Mouse (Mus musculus): Measurements from ENCODE around the gene Tet2. TPM values are rescaled to one million over a fixed set of nuclear protein-coding genes. Genes with fewer than 3 reads are reported as not detected.
"Not testable (repeated sequence)": the region's sequence is repeated elsewhere in the genome, so short reads cannot be mapped to it uniquely, and the experiment has no call there.

Gene Tet2
- polyA plus RNA-seq (2014; fragmentation: Nextera tagmentation; extraction: Ambion mirVana), result 27.6 and 28.4 TPM in 2 replicates

GRCm38 (mm10) chr3:133544551-133545303 lies at the start of gene Tet2:
Gene Tet2, minus strand, starts transcription at chr3:133545139.
- Histone ChIP-seq H3K9me3 (ENCODE audit: control insufficient read depth, low read depth, low read length) (no peaks in the 10 kb centered on the region), H3K36me3 (ENCODE audit: control insufficient read depth, insufficient read depth, low read length) (no peaks in the 10 kb centered on the region), H3K27ac (ENCODE audit: low read length) (peak within 1 kb of the TSS; percentile 98), H3K4me3 (ENCODE audit: low read depth, low read length) (peak within 1 kb of the TSS; percentile 71), H3K27me3 (ENCODE audit: control insufficient read depth, insufficient read depth, low read length) (no peaks in the 10 kb centered on the region), H3K4me2 (replicated peaks; ENCODE audit: low read depth, low read length) (peak within 1 kb of the TSS; percentile 67), H3K4me1 (ENCODE audit: control insufficient read depth, insufficient read depth, low read length) (peaks cover 2% of the 10 kb centered on the region; the same call in 1 of the 2 replicates), H3K9ac (replicated peaks; ENCODE audit: low read depth, low read length) (peak within 1 kb of the TSS; percentile 82)
- WGBS, result under 1% methylated on average over 51 of the region's 73 CpGs
- peak; percentile 81 for ATAC-seq (ENCODE audit: insufficient number of reproducible peaks, insufficient read depth, low FRiP score, low read depth)

- H3K36me3 ChIP-seq (ENCODE audit: control insufficient read depth, insufficient read depth, low read length); H3K27ac ChIP-seq (ENCODE audit: low read length): not testable (repeated sequence)
- 89% methylated on average over 2 of the region's 2 CpGs for WGBS
These were observed 48.1 kb upstream of the Tet2 start for GRCm38 (mm10) chr3:133592995-133593394.

GRCm38 (mm10) chr3:133590506-133591152 lies 45.7 kb upstream of the Tet2 start:
- H3K4me2 ChIP-seq (replicated peaks; ENCODE audit: low read depth, low read length), result no peak overlapping the region
- no peak overlapping the region for H3K4me3 ChIP-seq (ENCODE audit: low read depth, low read length)
- no peaks in the 10 kb centered on the region for H3K9me3 ChIP-seq (ENCODE audit: control insufficient read depth, low read depth, low read length)
- H3K9ac ChIP-seq (replicated peaks; ENCODE audit: low read depth, low read length), result no peak overlapping the region
- no peak for ATAC-seq (ENCODE audit: insufficient number of reproducible peaks, insufficient read depth, low FRiP score, low read depth)
- WGBS, result 83% methylated on average over 7 of the region's 7 CpGs
- no peaks in the 10 kb centered on the region for H3K27me3 ChIP-seq (ENCODE audit: control insufficient read depth, insufficient read depth, low read length)
- no peaks in the 10 kb centered on the region for H3K36me3 ChIP-seq (ENCODE audit: control insufficient read depth, insufficient read depth, low read length)
- no peak overlapping the region for H3K27ac ChIP-seq (ENCODE audit: low read length)
- H3K4me1 ChIP-seq (ENCODE audit: control insufficient read depth, insufficient read depth, low read length), result no peaks in the 10 kb centered on the region

More at GRCm38 (mm10) chr3:133592995-133593394, 48.1 kb upstream of the Tet2 start:
- not testable (repeated sequence) for H3K4me1 ChIP-seq (ENCODE audit: control insufficient read depth, insufficient read depth, low read length); H3K9me3 ChIP-seq (ENCODE audit: control insufficient read depth, low read depth, low read length); H3K4me2 ChIP-seq (replicated peaks; ENCODE audit: low read depth, low read length); H3K27me3 ChIP-seq (ENCODE audit: control insufficient read depth, insufficient read depth, low read length); ATAC-seq (ENCODE audit: insufficient number of reproducible peaks, insufficient read depth, low FRiP score, low read depth); H3K9ac ChIP-seq (replicated peaks; ENCODE audit: low read depth, low read length); H3K4me3 ChIP-seq (ENCODE audit: low read depth, low read length)

GRCm38 (mm10) chr3:133585010-133585409 lies 40.1 kb upstream of the Tet2 start:
- Histone ChIP-seq H3K9me3 (ENCODE audit: control insufficient read depth, low read depth, low read length) (no peaks in the 10 kb centered on the region), H3K4me2 (replicated peaks; ENCODE audit: low read depth, low read length) (no peak overlapping the region), H3K27me3 (ENCODE audit: control insufficient read depth, insufficient read depth, low read length) (no peaks in the 10 kb centered on the region), H3K4me3 (ENCODE audit: low read depth, low read length) (no peak overlapping the region), H3K4me1 (ENCODE audit: control insufficient read depth, insufficient read depth, low read length) (no peaks in the 10 kb centered on the region), H3K27ac (ENCODE audit: low read length) (no peak overlapping the region), H3K36me3 (ENCODE audit: control insufficient read depth, insufficient read depth, low read length) (no peaks in the 10 kb centered on the region), H3K9ac (replicated peaks; ENCODE audit: low read depth, low read length) (no peak overlapping the region)
- 79% methylated on average over 2 of the region's 2 CpGs for WGBS
- ATAC-seq (ENCODE audit: insufficient number of reproducible peaks, insufficient read depth, low FRiP score, low read depth), result no peak

GRCm38 (mm10) chr3:133583411-133584025 lies 38.6 kb upstream of the Tet2 start:
- no peaks in the 10 kb centered on the region for H3K4me1 ChIP-seq (ENCODE audit: control insufficient read depth, insufficient read depth, low read length)
- H3K9ac ChIP-seq (replicated peaks; ENCODE audit: low read depth, low read length), result no peak overlapping the region
- no peak overlapping the region for H3K27ac ChIP-seq (ENCODE audit: low read length)
- no peaks in the 10 kb centered on the region for H3K27me3 ChIP-seq (ENCODE audit: control insufficient read depth, insufficient read depth, low read length)
- 85% methylated on average over 9 of the region's 9 CpGs for WGBS
- no peak overlapping the region for H3K4me2 ChIP-seq (replicated peaks; ENCODE audit: low read depth, low read length)
- ATAC-seq (ENCODE audit: insufficient number of reproducible peaks, insufficient read depth, low FRiP score, low read depth), result no peak
- H3K9me3 ChIP-seq (ENCODE audit: control insufficient read depth, low read depth, low read length), result no peaks in the 10 kb centered on the region
- no peaks in the 10 kb centered on the region for H3K36me3 ChIP-seq (ENCODE audit: control insufficient read depth, insufficient read depth, low read length)
- H3K4me3 ChIP-seq (ENCODE audit: low read depth, low read length), result no peak overlapping the region

GRCm38 (mm10) chr3:133582969-133583368 lies 38.0 kb upstream of the Tet2 start:
- 72% methylated on average over 4 of the region's 4 CpGs for WGBS
- H3K4me1 ChIP-seq (ENCODE audit: control insufficient read depth, insufficient read depth, low read length), result no peaks in the 10 kb centered on the region
- no peak for ATAC-seq (ENCODE audit: insufficient number of reproducible peaks, insufficient read depth, low FRiP score, low read depth)
- H3K4me2 ChIP-seq (replicated peaks; ENCODE audit: low read depth, low read length), result no peak overlapping the region
- no peaks in the 10 kb centered on the region for H3K27me3 ChIP-seq (ENCODE audit: control insufficient read depth, insufficient read depth, low read length)
- H3K9me3 ChIP-seq (ENCODE audit: control insufficient read depth, low read depth, low read length), result no peaks in the 10 kb centered on the region
- H3K36me3 ChIP-seq (ENCODE audit: control insufficient read depth, insufficient read depth, low read length), result no peaks in the 10 kb centered on the region
- no peak overlapping the region for H3K27ac ChIP-seq (ENCODE audit: low read length)
- H3K4me3 ChIP-seq (ENCODE audit: low read depth, low read length), result no peak overlapping the region
- no peak overlapping the region for H3K9ac ChIP-seq (replicated peaks; ENCODE audit: low read depth, low read length)

- no peak for ATAC-seq (ENCODE audit: insufficient number of reproducible peaks, insufficient read depth, low FRiP score, low read depth)
- H3K9ac ChIP-seq (replicated peaks; ENCODE audit: low read depth, low read length), result no peak overlapping the region
- H3K27ac ChIP-seq (ENCODE audit: low read length), result no peak overlapping the region
- no peaks in the 10 kb centered on the region for H3K4me1 ChIP-seq (ENCODE audit: control insufficient read depth, insufficient read depth, low read length)
- WGBS, result 78% methylated on average over 5 of the region's 5 CpGs
- H3K36me3 ChIP-seq (ENCODE audit: control insufficient read depth, insufficient read depth, low read length), result no peaks in the 10 kb centered on the region
- no peak overlapping the region for H3K4me3 ChIP-seq (ENCODE audit: low read depth, low read length)
- H3K4me2 ChIP-seq (replicated peaks; ENCODE audit: low read depth, low read length), result no peak overlapping the region
- no peaks in the 10 kb centered on the region for H3K27me3 ChIP-seq (ENCODE audit: control insufficient read depth, insufficient read depth, low read length)
- no peaks in the 10 kb centered on the region for H3K9me3 ChIP-seq (ENCODE audit: control insufficient read depth, low read depth, low read length)
These were observed 37.2 kb upstream of the Tet2 start for GRCm38 (mm10) chr3:133582096-133582495.

GRCm38 (mm10) chr3:133581541-133581940 lies 36.6 kb upstream of the Tet2 start:
- no peaks in the 10 kb centered on the region for H3K36me3 ChIP-seq (ENCODE audit: control insufficient read depth, insufficient read depth, low read length)
- 76% methylated on average over 4 of the region's 4 CpGs for WGBS
- no peaks in the 10 kb centered on the region for H3K9me3 ChIP-seq (ENCODE audit: control insufficient read depth, low read depth, low read length)
- no peak overlapping the region for H3K4me2 ChIP-seq (replicated peaks; ENCODE audit: low read depth, low read length)
- H3K27ac ChIP-seq (ENCODE audit: low read length), result no peak overlapping the region
- no peak for ATAC-seq (ENCODE audit: insufficient number of reproducible peaks, insufficient read depth, low FRiP score, low read depth)
- no peak overlapping the region for H3K4me3 ChIP-seq (ENCODE audit: low read depth, low read length)
- H3K9ac ChIP-seq (replicated peaks; ENCODE audit: low read depth, low read length), result no peak overlapping the region
- H3K27me3 ChIP-seq (ENCODE audit: control insufficient read depth, insufficient read depth, low read length), result no peaks in the 10 kb centered on the region
- H3K4me1 ChIP-seq (ENCODE audit: control insufficient read depth, insufficient read depth, low read length), result no peaks in the 10 kb centered on the region
